Mouse (Mus musculus) kidney, postnatal 10 days (tissue): ENCODE results near the gene Mical3.
A peak's percentile ranks its signal among the peaks of the same experiment; 100 is the strongest.
"Not testable (repeated sequence)": the region's sequence is repeated elsewhere in the genome, so short reads cannot be mapped to it uniquely, and the experiment has no call there.

ENCODE experiments used
- DNase-seq: peaks from one replicate; pipeline ENCODE4 v3.0.0; 2021; ENCODE audit warnings: mixed read lengths

Mical3 gene

GRCm38 (mm10) chr6:120926880-120927279 is 203.9 kb downstream of the Mical3 start:
- no peak for DNase-seq

GRCm38 (mm10) chr6:120924791-120925321 is 205.9 kb downstream of the Mical3 start:
- DNase-seq: not testable (repeated sequence)

- no peak for DNase-seq
Measured at GRCm38 (mm10) chr6:120917975-120918374, 212.8 kb downstream of the Mical3 start.

- DNase-seq: not testable (repeated sequence)
Measured at GRCm38 (mm10) chr6:120916972-120917881, 213.6 kb downstream of the Mical3 start.

GRCm38 (mm10) chr6:120916074-120916971 is 214.5 kb downstream of the Mical3 start, which contains the start of gene Bid:
Gene Bid (minus strand): TSS chr6:120916853.
- peak; percentile 96 for DNase-seq

GRCm38 (mm10) chr6:120915649-120915975 is 215.2 kb downstream of the Mical3 start:
- DNase-seq: no peak

GRCm38 (mm10) chr6:120914911-120915648 is 215.7 kb downstream of the Mical3 start:
- DNase-seq: peak; percentile 61

GRCm38 (mm10) chr6:120914533-120914910 is 216.3 kb downstream of the Mical3 start:
- DNase-seq: no peak

GRCm38 (mm10) chr6:120913783-120914182 is 217.0 kb downstream of the Mical3 start:
- DNase-seq: no peak

- DNase-seq: peak; percentile 77
Measured at GRCm38 (mm10) chr6:120912931-120913330, 217.9 kb downstream of the Mical3 start.

- DNase-seq: peak; percentile 47
Measured at GRCm38 (mm10) chr6:120911213-120912007, 219.4 kb downstream of the Mical3 start.

GRCm38 (mm10) chr6:120909501-120909900 is 221.3 kb downstream of the Mical3 start:
- DNase-seq: no peak

- DNase-seq: not testable (repeated sequence)
Measured at GRCm38 (mm10) chr6:120907876-120908597, 222.8 kb downstream of the Mical3 start.

- peak; percentile 77 for DNase-seq
Measured at GRCm38 (mm10) chr6:120906521-120906920, 224.3 kb downstream of the Mical3 start.

GRCm38 (mm10) chr6:120905111-120905510 is 225.7 kb downstream of the Mical3 start:
- peak; percentile 37 for DNase-seq

- DNase-seq: peak; percentile 48
Measured at GRCm38 (mm10) chr6:120903961-120904360, 226.8 kb downstream of the Mical3 start.

- DNase-seq: peak; percentile 68
Measured at GRCm38 (mm10) chr6:120903450-120903912, 227.3 kb downstream of the Mical3 start.

- DNase-seq: no peak
Measured at GRCm38 (mm10) chr6:120901776-120902645, 228.8 kb downstream of the Mical3 start.

- peak; percentile 55 for DNase-seq
Measured at GRCm38 (mm10) chr6:120898188-120898833, 232.5 kb downstream of the Mical3 start.
